Mouse (Mus musculus) MEL (cell line): ENCODE results near the gene Gm20696. TPM values are rescaled to one million over a fixed set of nuclear protein-coding genes. Genes with fewer than 3 reads are reported as not detected.
A peak's percentile ranks its signal among the peaks of the same experiment; 100 is the strongest.

ENCODE experiments used
- DNase-seq: peaks from one replicate; pipeline ENCODE4 v3.0.0; 2011; ENCODE audit warnings: low read depth, low spot score
- H3K27ac ChIP-seq: 2 replicates; pipeline ENCODE4 v1.5.1; 2012; ENCODE audit warnings: low read depth, mild to moderate bottlenecking, control low read depth, low read length, moderate library complexity; ENCODE audit not compliant: control insufficient read depth
- H3K27me3 ChIP-seq, 2 experiments: fragments of 150-350 bp in 1 of 2; sonication (generic) in 1 of 2; 2 replicates each; pipeline ENCODE4 v1.6.1; 2012; ENCODE audit warnings: low read length in 2 of 2, mild to moderate bottlenecking in 2 of 2, improper control_type of control experiment in 1 of 2, moderate library complexity in 1 of 2; ENCODE audit not compliant: insufficient read depth in 2 of 2, control insufficient read depth in 1 of 2
- H3K36me3 ChIP-seq, 2 experiments: 2 replicates each; pipeline ENCODE4 v1.6.1; 2012 to 2014; ENCODE audit warnings: low read length in 2 of 2, improper control_type of control experiment in 1 of 2, inconsistent platforms in 1 of 2, mild to moderate bottlenecking in 1 of 2; ENCODE audit not compliant: insufficient read depth in 2 of 2, control insufficient read depth in 1 of 2
- H3K4me1 ChIP-seq, 2 experiments: fragments of 150-350 bp in 1 of 2; sonication (generic) in 1 of 2; 2 replicates each; pipeline ENCODE4 v1.6.1; 2012; ENCODE audit warnings: low read length in 2 of 2, improper control_type of control experiment in 1 of 2, mild to moderate bottlenecking in 1 of 2; ENCODE audit not compliant: insufficient read depth in 2 of 2, control insufficient read depth in 1 of 2
- H3K4me3 ChIP-seq, 2 experiments: fragments of 150-350 bp in 1 of 2; sonication (generic) in 1 of 2; 2 replicates each; pipeline ENCODE4 v1.5.1; 2012; ENCODE audit warnings: low read depth in 2 of 2, low read length in 2 of 2, mild to moderate bottlenecking in 2 of 2, moderate library complexity in 2 of 2, control low read depth in 1 of 2, improper control_type of control experiment in 1 of 2; ENCODE audit not compliant: control insufficient read depth in 1 of 2, insufficient read depth in 1 of 2
- H3K79me2 ChIP-seq: 2 replicates; pipeline ENCODE4 v1.6.1; 2012; ENCODE audit warnings: mild to moderate bottlenecking, low read length, moderate library complexity; ENCODE audit not compliant: control insufficient read depth, poor library complexity, insufficient read depth
- H3K9ac ChIP-seq: 2 replicates; pipeline ENCODE4 v1.6.1; 2012; ENCODE audit warnings: low read depth, mild to moderate bottlenecking, control low read depth, low read length, moderate library complexity; ENCODE audit not compliant: control insufficient read depth, poor library complexity, severe bottlenecking
- H3K9me3 ChIP-seq: fragments of 150-350 bp; sonication (generic); replicated peaks from 2 replicates; pipeline ENCODE4 v1.6.1; 2012; ENCODE audit warnings: mild to moderate bottlenecking, low read length, improper control_type of control experiment, moderate library complexity; ENCODE audit not compliant: insufficient read depth
- CHD1 ChIP-seq: IDR thresholded peaks from 2 replicates; pipeline ENCODE4 v1.6.1; 2012; ENCODE audit warnings: low read depth, mild to moderate bottlenecking, inconsistent platforms, low read length, improper control_type of control experiment
- CTCF ChIP-seq, 3 experiments: IDR thresholded peaks in 2 of 3; conservative IDR thresholded peaks in 1 of 3; 2 replicates each; pipeline ENCODE4 v1.5.1; 2011 to 2012; ENCODE audit warnings: low read length in 3 of 3, low read depth in 2 of 3, mild to moderate bottlenecking in 2 of 3, improper control_type of control experiment in 1 of 3, inconsistent platforms in 1 of 3, mixed read lengths in 1 of 3, moderate library complexity in 1 of 3; ENCODE audit not compliant: control insufficient read depth in 1 of 3, insufficient read depth in 1 of 3, poor library complexity in 1 of 3, severe bottlenecking in 1 of 3
- E2F4 ChIP-seq: IDR thresholded peaks from 2 replicates; pipeline ENCODE4 v1.6.1; 2011; ENCODE audit warnings: low read depth, low read length, improper control_type of control experiment, borderline replicate concordance
- EP300 ChIP-seq, 2 experiments: IDR thresholded peaks; 2 replicates each; pipeline ENCODE4 v1.6.1; 2011; ENCODE audit warnings: improper control_type of control experiment in 2 of 2, low read length in 2 of 2, low read depth in 1 of 2, mild to moderate bottlenecking in 1 of 2
- ETS1 ChIP-seq: IDR thresholded peaks from 2 replicates; pipeline ENCODE4 v1.6.1; 2012; ENCODE audit warnings: low read depth, mild to moderate bottlenecking, inconsistent platforms, low read length, improper control_type of control experiment, moderate library complexity
- GATA1 ChIP-seq: IDR thresholded peaks from 2 replicates; pipeline ENCODE4 v1.6.1; 2011; ENCODE audit warnings: low read depth, low read length, improper control_type of control experiment
- JUND ChIP-seq: IDR thresholded peaks from 2 replicates; pipeline ENCODE4 v1.6.1; 2011; ENCODE audit warnings: low read depth, mild to moderate bottlenecking, improper control_type of control experiment, low read length
- KAT2A ChIP-seq: conservative IDR thresholded peaks from 2 replicates; pipeline ENCODE4 v1.6.1; 2012; ENCODE audit warnings: low read depth, low read length, improper control_type of control experiment, inconsistent platforms
- MEF2A ChIP-seq: IDR thresholded peaks from 2 replicates; pipeline ENCODE4 v1.6.1; 2014; ENCODE audit warnings: low read depth, mild to moderate bottlenecking, inconsistent platforms, low read length, improper control_type of control experiment; ENCODE audit not compliant: poor library complexity, insufficient replicate concordance, severe bottlenecking; ENCODE audit errors: extremely low read depth
- MYB ChIP-seq: IDR thresholded peaks from 2 replicates; pipeline ENCODE4 v1.6.1; 2011; ENCODE audit warnings: mild to moderate bottlenecking, low read depth, low read length, improper control_type of control experiment
- MYC ChIP-seq: IDR thresholded peaks from 2 replicates; pipeline ENCODE4 v1.6.1; 2011; ENCODE audit warnings: low read depth, mild to moderate bottlenecking, low read length, improper control_type of control experiment, moderate library complexity
- NRF1 ChIP-seq: IDR thresholded peaks from 2 replicates; pipeline ENCODE4 v1.6.1; 2014; ENCODE audit warnings: low read depth, mild to moderate bottlenecking, inconsistent platforms, low read length, improper control_type of control experiment, moderate library complexity; ENCODE audit not compliant: poor library complexity, insufficient read depth, severe bottlenecking
- POLR2AphosphoS2 ChIP-seq: IDR thresholded peaks from 2 replicates; pipeline ENCODE4 v1.6.1; 2011; ENCODE audit warnings: low read length, improper control_type of control experiment
- RAD21 ChIP-seq: IDR thresholded peaks from 2 replicates; pipeline ENCODE4 v1.6.1; 2011; ENCODE audit warnings: mild to moderate bottlenecking, low read depth, low read length, improper control_type of control experiment
- RCOR1 ChIP-seq: IDR thresholded peaks from 2 replicates; pipeline ENCODE4 v1.6.1; 2012; ENCODE audit warnings: low read depth, mild to moderate bottlenecking, inconsistent platforms, low read length, improper control_type of control experiment
- SMC3 ChIP-seq: IDR thresholded peaks from 2 replicates; pipeline ENCODE4 v1.6.1; 2011; ENCODE audit warnings: low read depth, low read length, improper control_type of control experiment
- TBP ChIP-seq: IDR thresholded peaks from 2 replicates; pipeline ENCODE4 v1.8.0; 2011; ENCODE audit warnings: low read depth, low read length, improper control_type of control experiment
- TCF12 ChIP-seq: IDR thresholded peaks from 2 replicates; pipeline ENCODE4 v1.6.1; 2014; ENCODE audit warnings: low read depth, mild to moderate bottlenecking, inconsistent platforms, low read length, improper control_type of control experiment, moderate library complexity
- UBTF ChIP-seq: IDR thresholded peaks from 2 replicates; pipeline ENCODE4 v1.6.1; 2012; ENCODE audit warnings: low read depth, mild to moderate bottlenecking, inconsistent platforms, low read length, improper control_type of control experiment, moderate library complexity, borderline replicate concordance; ENCODE audit not compliant: insufficient read depth
- USF1 ChIP-seq: IDR thresholded peaks from 2 replicates; pipeline ENCODE4 v1.6.1; 2014; ENCODE audit warnings: low read depth, mild to moderate bottlenecking, inconsistent platforms, low read length, improper control_type of control experiment, moderate library complexity
- USF2 ChIP-seq, 2 experiments: IDR thresholded peaks; 2 replicates each; pipeline ENCODE4 v1.6.1; 2011 to 2012; ENCODE audit warnings: improper control_type of control experiment in 2 of 2, low read length in 2 of 2, borderline replicate concordance in 1 of 2, inconsistent platforms in 1 of 2, low read depth in 1 of 2, mild to moderate bottlenecking in 1 of 2; ENCODE audit not compliant: insufficient read depth in 1 of 2
- polyA plus RNA-seq, 2 experiments: library from polyadenylated mRNA; stranded (reverse) in 1 of 2; unstranded in 1 of 2; fragments of >175 nt in 1 of 2; fragments of >200 nt in 1 of 2; gene quantifications; 2 replicates each; pipeline versions ENCODE4 v1.2.1 to v1.2.4; 2012; ENCODE audit warnings: low replicate concordance in 2 of 2, low read depth in 1 of 2; ENCODE audit not compliant: insufficient read length in 2 of 2, insufficient read depth in 1 of 2, missing spikeins in 1 of 2
- total RNA-seq: library from RNA; depleted of rRNA; stranded (reverse); fragments of 300-350 nt; gene quantifications from 2 replicates; pipeline ENCODE4 v1.2.3, GENCODE M21; 2012

Gm20696 gene
- total and polyA plus RNA-seq, 3 experiments: 0.07 to 0.39 TPM; not detected in 1

DNA sequence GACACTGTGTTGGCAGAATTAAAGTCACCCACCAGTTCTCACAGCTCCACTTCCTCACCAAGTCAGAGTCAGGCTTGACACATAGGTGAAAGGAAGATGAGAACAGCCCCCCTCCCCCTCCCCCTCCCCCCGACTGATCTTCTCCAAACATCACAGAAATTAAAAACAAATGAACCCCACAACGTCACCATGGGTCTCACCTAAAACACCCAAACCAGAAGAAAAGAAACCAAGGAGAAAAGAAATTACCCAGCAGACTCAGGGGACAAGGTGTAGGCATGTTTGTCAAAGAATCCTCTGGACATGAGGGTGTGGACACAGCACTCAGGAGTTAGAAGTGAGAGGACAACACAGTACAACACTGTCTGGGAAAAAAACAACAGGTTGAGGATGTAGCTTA lies 237.6 kb downstream of the Gm20696 start:
- H3K9me3 ChIP-seq: no peaks in the 10 kb centered on the region
- no peaks in the 10 kb centered on the region for H3K4me1 ChIP-seq
- no peak for TF ChIP-seq TBP
- TF ChIP-seq MEF2A: no peak
- no peak for TF ChIP-seq EP300 (IDR thresholded peaks at IDR 0.05; ENCODE audit: low read depth in 1 of 2, low read length in 2 of 2)
- TF ChIP-seq CHD1: no peak
- TF ChIP-seq KAT2A: no peak
- no peak for TF ChIP-seq MYB
- no peak for TF ChIP-seq TCF12
- no peak for TF ChIP-seq GATA1
- no peak for TF ChIP-seq JUND
- TF ChIP-seq USF1: no peak
- no peaks in the 10 kb centered on the region; a peak in 1 of 4 replicates for H3K36me3 ChIP-seq
- no peak overlapping the region for H3K27ac ChIP-seq
- no peak overlapping the region for H3K9ac ChIP-seq
- no peaks in the 10 kb centered on the region for H3K79me2 ChIP-seq
- no peak overlapping the region for H3K4me3 ChIP-seq
- DNase-seq: no peak
- no peaks in the 10 kb centered on the region for H3K27me3 ChIP-seq

DNA sequence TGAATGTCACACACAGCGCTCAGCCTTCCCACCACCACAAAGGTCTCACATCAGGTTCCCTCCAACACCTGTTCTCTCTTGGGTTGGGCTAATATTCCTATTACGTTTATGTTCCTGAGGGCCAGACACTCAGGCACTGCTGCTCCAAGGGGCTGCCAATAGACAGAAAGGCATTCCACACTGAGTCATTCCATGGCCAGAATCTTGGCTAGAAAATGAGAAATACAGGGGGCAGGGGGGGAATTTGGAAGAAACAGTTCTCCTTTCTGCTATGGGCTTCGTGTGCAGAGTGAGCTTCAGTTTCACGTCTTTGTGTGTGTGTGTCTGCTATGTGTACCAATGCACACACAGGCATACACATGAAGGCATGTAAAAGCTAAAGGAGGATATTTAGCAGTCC lies 239.3 kb downstream of the Gm20696 start:
- no peak for TF ChIP-seq SMC3
- no peak for TF ChIP-seq CTCF (IDR thresholded peaks at IDR 0.05 in 2 of 3, conservative IDR thresholded peaks at IDR 0.05 in 1 of 3; ENCODE audit: control insufficient read depth in 1 of 3, insufficient read depth in 1 of 3, low read depth in 2 of 3, low read length in 3 of 3, poor library complexity in 1 of 3, severe bottlenecking in 1 of 3)
- TF ChIP-seq POLR2AphosphoS2: no peak
- TF ChIP-seq MEF2A: no peak
- no peak for TF ChIP-seq USF2 (IDR thresholded peaks at IDR 0.05; ENCODE audit: borderline replicate concordance in 1 of 2, insufficient read depth in 1 of 2, low read depth in 1 of 2, low read length in 2 of 2)
- Histone ChIP-seq H3K9me3 (no peaks in the 10 kb centered on the region), H3K27ac (no peak overlapping the region), H3K79me2 (no peaks in the 10 kb centered on the region), H3K27me3 (no peaks in the 10 kb centered on the region), H3K4me3 (no peak overlapping the region), H3K36me3 (no peaks in the 10 kb centered on the region; a peak in 1 of 4 replicates), H3K9ac (no peak overlapping the region), H3K4me1 (no peaks in the 10 kb centered on the region)
- no peak for DNase-seq

DNA sequence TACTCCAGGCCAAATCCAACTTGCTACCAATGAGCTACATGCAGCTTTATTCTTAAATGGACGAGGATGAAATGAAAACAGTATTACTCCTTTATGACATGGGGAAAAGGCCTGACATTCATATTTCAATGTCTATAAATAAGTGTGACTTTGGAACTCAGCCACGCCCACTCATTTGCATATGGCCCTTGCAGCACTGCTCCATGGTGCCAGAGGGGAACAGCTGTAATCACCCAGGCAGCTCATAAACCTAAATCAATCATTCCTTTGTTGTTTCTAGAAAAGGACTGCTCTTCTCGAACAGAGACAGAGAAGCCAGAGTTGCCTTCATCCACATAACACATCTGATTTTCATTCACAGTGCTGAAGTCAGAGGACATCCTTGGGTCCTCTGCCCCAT lies 241.6 kb downstream of the Gm20696 start:
- Histone ChIP-seq H3K4me1 (no peaks in the 10 kb centered on the region), H3K27ac (no peak overlapping the region)
- TF ChIP-seq MYC (no peak), NRF1 (no peak), RCOR1 (no peak), RAD21 (no peak), USF1 (no peak), E2F4 (no peak), MEF2A (no peak), UBTF (no peak), ETS1 (no peak)

More for the DNA sequence above, 241.6 kb downstream of the Gm20696 start:
- no peaks in the 10 kb centered on the region for H3K79me2 ChIP-seq
- no peaks in the 10 kb centered on the region for H3K9me3 ChIP-seq
- no peak overlapping the region for H3K4me3 ChIP-seq
- no peak overlapping the region for H3K9ac ChIP-seq
- H3K36me3 ChIP-seq: no peaks in the 10 kb centered on the region
- H3K27me3 ChIP-seq: no peaks in the 10 kb centered on the region
- peak; percentile 18 for DNase-seq
